Mouse (Mus musculus) heart, embryonic 11.5 days (tissue): ENCODE measurements around the gene Znhit2. TPM values are rescaled to one million over a fixed set of nuclear protein-coding genes. Genes with fewer than 3 reads are reported as not detected.
"Not testable (repeated sequence)": the region's sequence is repeated elsewhere in the genome, so short reads cannot be mapped to it uniquely, and the experiment has no call there.

ENCODE experiments used
- ATAC-seq: fragments of 200-750 bp; cut with Nextera tagmentation; replicated peaks from 2 replicates; pipeline ENCODE4 v1.8.0; 2017; ENCODE audit warnings: moderate library complexity; ENCODE audit not compliant: insufficient number of reproducible peaks, low FRiP score, low TSS enrichment
- H3K27ac ChIP-seq: fragments of 300-500 bp; sonication (generic); 2 replicates; pipeline ENCODE4 v1.5.1; 2014; ENCODE audit warnings: mild to moderate bottlenecking, low read depth, low read length
- H3K27me3 ChIP-seq: fragments of 300-500 bp; sonication (generic); 2 replicates; pipeline ENCODE4 v1.6.1; 2014; ENCODE audit warnings: mild to moderate bottlenecking, low read length, mixed read lengths; ENCODE audit not compliant: control insufficient read depth, insufficient read depth
- H3K36me3 ChIP-seq: fragments of 300-500 bp; sonication (generic); 2 replicates; pipeline ENCODE4 v1.6.1; 2014; ENCODE audit warnings: mild to moderate bottlenecking, low read length, moderate library complexity, mixed read lengths; ENCODE audit not compliant: control insufficient read depth, insufficient read depth
- H3K4me1 ChIP-seq: fragments of 300-500 bp; sonication (generic); 2 replicates; pipeline ENCODE4 v1.6.1; 2014; ENCODE audit warnings: low read length; ENCODE audit not compliant: control insufficient read depth, insufficient read depth
- H3K4me2 ChIP-seq: fragments of 300-500 bp; sonication (generic); 2 replicates; pipeline ENCODE4 v1.6.1; 2014; ENCODE audit warnings: mild to moderate bottlenecking, moderate library complexity
- H3K4me3 ChIP-seq: fragments of 300-500 bp; sonication (generic); 2 replicates; pipeline ENCODE4 v1.5.1; 2014; ENCODE audit warnings: low read depth, low read length
- H3K9ac ChIP-seq: fragments of 300-500 bp; sonication (generic); 2 replicates; pipeline ENCODE4 v1.6.1; 2014; ENCODE audit warnings: mild to moderate bottlenecking, low read depth, low read length, moderate library complexity
- H3K9me3 ChIP-seq: fragments of 300-500 bp; sonication (generic); replicated peaks from 2 replicates; pipeline ENCODE4 v1.6.1; 2016; ENCODE audit warnings: low read length; ENCODE audit not compliant: control insufficient read depth
- WGBS: fragments of 180-500 bp; shearing (Covaris S2); extraction: QIAGEN DNeasy Blood & Tissue Kit; methylation state at CpG from one replicate; pipeline ENCODE4 v1.1.7; 2014; ENCODE audit not compliant: insufficient replicate concordance; 5-methylcytosine and 5-hydroxymethylcytosine counted together
- polyA plus RNA-seq: library from polyadenylated mRNA; unstranded; fragments of >200 nt; fragmentation: Nextera tagmentation; extraction: Ambion mirVana; gene quantifications from 2 replicates; pipeline ENCODE4 v1.2.1, GENCODE M21; 2014

Gene Znhit2
- polyA plus RNA-seq, 1 experiment from 2014 or later, result 27.1 TPM

DNA sequence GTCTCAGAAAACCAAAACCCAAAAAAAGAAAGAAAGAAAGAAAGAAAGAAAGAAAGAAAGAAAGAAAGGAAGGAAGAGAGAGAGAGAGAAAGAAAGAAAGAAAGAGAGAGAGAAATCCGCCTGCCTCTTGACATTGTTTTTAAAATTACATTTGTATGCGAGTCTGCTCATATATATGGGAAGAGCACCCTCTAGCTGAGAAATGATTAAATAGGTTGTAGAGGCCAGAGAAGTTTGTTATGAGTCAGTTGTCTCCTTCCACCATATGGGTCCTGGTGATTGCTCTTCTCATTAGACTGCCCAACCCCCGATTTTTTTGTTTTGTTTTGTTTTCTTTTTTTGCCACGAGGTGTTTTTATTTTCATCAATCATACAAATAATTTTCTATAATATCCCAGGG lies 16.9 kb upstream of the Znhit2 start:
- not testable (repeated sequence) for H3K4me3 ChIP-seq, H3K27me3 ChIP-seq, ATAC-seq, H3K9ac ChIP-seq, H3K36me3 ChIP-seq, H3K27ac ChIP-seq, H3K9me3 ChIP-seq, H3K4me2 ChIP-seq
- WGBS, result 60% methylated on average over 4 of the region's 4 CpGs
- peaks cover 16% of the 10 kb centered on the region for H3K4me1 ChIP-seq

GRCm38 (mm10) chr19:6045366-6046293 lies 15.4 kb upstream of the Znhit2 start:
- Histone ChIP-seq H3K4me3 (peak overlapping the region; percentile 82), H3K4me2 (peak overlapping the region; percentile 97), H3K4me1 (peaks cover 16% of the 10 kb centered on the region), H3K9me3 (no peaks in the 10 kb centered on the region), H3K27me3 (no peaks in the 10 kb centered on the region), H3K27ac (peak overlapping the region; percentile 98), H3K9ac (peak overlapping the region; percentile 94), H3K36me3 (peaks cover 22% of the 10 kb centered on the region)
- ATAC-seq, result no peak
- WGBS, result 18% methylated on average over 20 of the region's 20 CpGs

DNA sequence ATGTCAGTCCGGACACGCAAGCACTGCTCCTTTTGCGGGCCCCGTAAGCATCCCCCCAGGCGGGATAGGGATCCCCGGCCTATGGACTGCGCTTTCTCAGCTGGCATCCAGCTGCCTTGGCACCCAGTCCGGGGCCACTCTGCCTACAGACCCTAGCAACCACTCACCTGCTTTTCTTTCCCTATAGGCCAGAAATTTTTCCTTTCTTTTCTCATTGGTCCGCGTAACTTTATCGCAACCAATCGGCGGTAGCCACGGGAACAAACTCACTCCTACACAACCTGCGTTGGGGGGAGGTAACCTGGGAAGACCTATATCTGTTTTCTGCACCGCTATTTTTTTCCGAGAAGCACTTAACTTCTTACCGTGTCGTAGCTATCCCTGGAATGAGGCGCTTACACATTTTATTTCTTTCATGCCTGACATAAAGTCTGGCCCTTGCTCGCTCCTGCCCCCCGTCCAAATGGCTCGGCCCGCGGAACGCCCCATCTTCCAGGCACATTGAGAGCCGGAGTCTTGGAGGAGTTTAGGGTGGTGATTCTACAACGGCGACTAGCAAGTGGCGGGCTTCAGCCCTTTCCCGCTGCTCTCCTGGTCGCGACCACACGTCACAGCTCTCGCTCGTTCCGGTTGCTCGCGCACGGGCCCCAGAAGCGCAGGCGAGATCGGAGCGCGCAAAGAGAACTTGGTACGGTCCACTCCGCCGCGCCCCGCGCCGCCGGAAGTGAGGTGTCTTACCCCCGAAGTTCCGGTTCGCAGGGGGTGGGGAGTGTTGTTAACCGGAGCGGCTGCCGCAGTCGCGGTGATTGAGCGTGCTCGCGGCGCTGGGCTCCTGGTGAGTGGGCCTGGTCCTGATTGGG lies 14.5 kb upstream of the Znhit2 start, which contains the start of gene Syvn1:
TSS of gene Syvn1 (plus strand) at position 283 of the 860 bp plus-strand sequence.
- Histone ChIP-seq H3K4me3 (peak within 1 kb of the TSS; percentile 82), H3K36me3 (peaks cover 31% of the 10 kb centered on the region), H3K9ac (peak within 1 kb of the TSS; percentile 94), H3K4me2 (peak within 1 kb of the TSS; percentile 97), H3K27me3 (no peaks in the 10 kb centered on the region), H3K9me3 (no peaks in the 10 kb centered on the region), H3K4me1 (peaks cover 16% of the 10 kb centered on the region), H3K27ac (peak within 1 kb of the TSS; percentile 98)
- under 1% methylated on average over 65 of the region's 65 CpGs for WGBS
- ATAC-seq, result peak; percentile 84

GRCm38 (mm10) chr19:6047154-6047898 lies 13.7 kb upstream of the Znhit2 start:
- Histone ChIP-seq H3K27me3 (no peaks in the 10 kb centered on the region), H3K27ac (peak overlapping the region; percentile 98), H3K9ac (peak overlapping the region; percentile 94), H3K4me3 (peak overlapping the region; percentile 82), H3K4me2 (peak overlapping the region; percentile 97), H3K36me3 (peaks cover 36% of the 10 kb centered on the region), H3K9me3 (no peaks in the 10 kb centered on the region), H3K4me1 (peaks cover 16% of the 10 kb centered on the region)
- WGBS, result 2% methylated on average over 44 of the region's 44 CpGs
- peak; percentile 31; the same call in 1 of the 2 replicates for ATAC-seq

GRCm38 (mm10) chr19:6047899-6048166 lies 13.2 kb upstream of the Znhit2 start:
- Histone ChIP-seq H3K4me1 (peaks cover 16% of the 10 kb centered on the region), H3K27ac (no peak overlapping the region)
- WGBS, result 82% methylated on average over 8 of the region's 8 CpGs

GRCm38 (mm10) chr19:6048681-6049410 lies 12.1 kb upstream of the Znhit2 start:
- 79% methylated on average over 11 of the region's 11 CpGs for WGBS
- Histone ChIP-seq H3K27me3 (no peaks in the 10 kb centered on the region), H3K9ac (peak overlapping the region; percentile 3; the same call in 1 of the 2 replicates), H3K4me1 (peaks cover 16% of the 10 kb centered on the region), H3K4me2 (no peak overlapping the region), H3K4me3 (no peak overlapping the region), H3K9me3 (no peaks in the 10 kb centered on the region), H3K27ac (no peak overlapping the region), H3K36me3 (peaks cover 47% of the 10 kb centered on the region)
- no peak for ATAC-seq

More at GRCm38 (mm10) chr19:6047899-6048166, 13.2 kb upstream of the Znhit2 start:
- H3K27me3 ChIP-seq, result no peaks in the 10 kb centered on the region
- peaks cover 41% of the 10 kb centered on the region for H3K36me3 ChIP-seq
- H3K4me3 ChIP-seq, result peak overlapping the region; percentile 82
- peak overlapping the region; percentile 97 for H3K4me2 ChIP-seq
- no peaks in the 10 kb centered on the region for H3K9me3 ChIP-seq
- no peak for ATAC-seq
- peak overlapping the region; percentile 94 for H3K9ac ChIP-seq

- no peak for ATAC-seq
- H3K4me1 ChIP-seq, result peaks cover 16% of the 10 kb centered on the region
- H3K36me3 ChIP-seq, result peaks cover 57% of the 10 kb centered on the region
- H3K27me3 ChIP-seq, result no peaks in the 10 kb centered on the region
- no peak overlapping the region for H3K4me3 ChIP-seq
- 85% methylated on average over 7 of the region's 7 CpGs for WGBS
- no peaks in the 10 kb centered on the region for H3K9me3 ChIP-seq
- no peak overlapping the region for H3K4me2 ChIP-seq
- no peak overlapping the region for H3K27ac ChIP-seq
- H3K9ac ChIP-seq, result no peak overlapping the region
Observed at GRCm38 (mm10) chr19:6052516-6052915, 8.5 kb upstream of the Znhit2 start.
